Mouse (Mus musculus): Measurements from ENCODE around the gene Rpl36a-ps1.

Rpl36a-ps1 gene

GRCm38 (mm10) chr14:98951626-98952290, 42.4 kb downstream of the Rpl36a-ps1 start:
- DNase-seq (ENCODE audit: low spot score in 2 of 2): no peak
